Mouse (Mus musculus) frontal cortex, postnatal 25 days (tissue): ENCODE measurements around the gene Gata1.
"Not testable (repeated sequence)": the region's sequence is repeated elsewhere in the genome, so short reads cannot be mapped to it uniquely, and the experiment has no call there.

ENCODE experiments used
- DNase-seq, 2 experiments: peaks; one replicate each; pipeline ENCODE4 v3.0.0; 2022; ENCODE audit warnings: low spot score in 2 of 2

Gata1 gene

DNA sequence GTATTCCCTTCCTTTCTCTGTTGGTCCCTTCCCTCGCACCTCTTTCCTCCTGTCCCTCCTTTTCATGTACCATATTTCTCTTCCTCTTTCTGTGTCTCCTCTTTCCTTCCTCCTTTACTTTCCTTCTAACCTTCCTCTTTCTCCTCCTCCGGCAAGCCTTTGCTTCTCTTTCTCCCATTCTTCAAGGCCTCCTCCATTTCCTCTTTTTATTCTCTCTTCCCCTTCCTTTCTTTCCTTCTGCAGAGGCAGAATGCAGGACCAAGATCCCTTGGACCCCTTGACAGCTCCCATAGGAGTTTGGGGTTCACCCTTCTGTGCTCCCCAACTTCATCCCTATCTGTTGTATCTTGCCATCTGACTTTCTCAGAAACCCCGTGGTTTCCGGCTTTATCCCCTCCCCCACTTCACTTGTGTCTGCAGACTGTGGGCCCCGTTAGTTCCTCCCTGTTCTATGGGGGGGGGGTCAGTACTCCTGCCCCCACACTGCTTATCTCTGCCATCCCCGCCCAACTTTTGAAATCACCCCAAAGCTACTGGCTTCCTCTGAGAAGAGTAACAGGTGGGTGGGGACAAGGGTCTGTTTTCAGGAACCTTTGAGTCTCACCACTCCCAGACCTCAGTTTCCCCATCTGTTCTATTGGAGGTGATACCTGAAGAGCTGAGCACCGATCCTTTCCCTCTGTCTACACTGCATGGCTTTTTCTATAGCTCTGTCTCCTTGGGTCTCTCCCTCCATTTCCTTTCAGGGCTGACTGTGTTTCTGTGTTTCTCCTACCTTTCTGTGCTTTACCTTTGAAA, 13.8 kb downstream of the Gata1 start:
- DNase-seq = no peak

GRCm38 (mm10) chrX:7958868-7959267, 19.0 kb downstream of the Gata1 start:
- DNase-seq = no peak

DNA sequence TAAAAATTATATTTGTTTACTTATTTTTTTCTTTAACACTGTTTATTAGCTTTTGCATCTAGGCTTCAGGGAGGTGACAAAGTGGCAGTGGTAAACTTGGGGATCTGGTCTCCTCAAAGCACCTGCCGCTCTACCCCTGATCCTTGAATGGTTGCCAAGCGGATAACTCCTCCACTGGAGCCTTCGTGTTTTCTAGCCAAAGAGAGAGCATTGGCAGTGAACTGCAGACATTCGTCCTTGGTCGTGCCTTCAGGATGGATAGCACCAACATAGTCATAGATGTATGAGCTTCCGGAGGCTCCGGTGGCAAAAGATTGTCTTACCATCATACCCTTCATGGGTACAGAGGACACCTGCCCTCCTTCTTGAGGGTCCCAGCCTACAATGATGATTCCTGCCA, 27.8 kb downstream of the Gata1 start:
- DNase-seq = no peak

GRCm38 (mm10) chrX:7947900-7948492, 29.9 kb downstream of the Gata1 start:
- DNase-seq = peak; percentile 76 to 83

GRCm38 (mm10) chrX:7947108-7947899, 30.6 kb downstream of the Gata1 start, which contains the start of gene Hdac6:
Gene Hdac6 (minus strand): TSS chrX:7947889.
- DNase-seq = no peak

DNA sequence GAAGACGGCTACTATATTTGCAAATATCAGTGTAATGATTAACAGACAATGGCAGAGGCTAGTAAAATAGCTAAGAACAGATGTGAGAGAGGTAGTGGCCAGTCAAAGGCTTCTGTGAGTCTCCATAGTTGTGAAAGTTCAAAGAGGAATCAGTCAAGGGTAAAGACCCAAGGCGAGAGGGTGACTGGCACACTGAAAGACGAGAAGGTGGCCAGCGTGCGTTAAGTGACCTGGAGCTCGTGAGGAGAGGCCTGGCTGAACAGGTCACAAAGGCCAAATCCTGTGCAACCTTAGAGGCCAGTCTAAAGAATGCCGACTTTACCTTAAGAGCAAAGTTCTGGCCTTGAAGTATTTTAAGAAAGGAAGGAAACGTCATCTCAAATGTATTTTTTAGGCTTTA, 32.3 kb downstream of the Gata1 start:
- DNase-seq = no peak

GRCm38 (mm10) chrX:7937667-7938066, 40.2 kb downstream of the Gata1 start:
- DNase-seq = no peak

- no peak for DNase-seq
Observed at GRCm38 (mm10) chrX:7936874-7937273, 41.0 kb downstream of the Gata1 start.

DNA sequence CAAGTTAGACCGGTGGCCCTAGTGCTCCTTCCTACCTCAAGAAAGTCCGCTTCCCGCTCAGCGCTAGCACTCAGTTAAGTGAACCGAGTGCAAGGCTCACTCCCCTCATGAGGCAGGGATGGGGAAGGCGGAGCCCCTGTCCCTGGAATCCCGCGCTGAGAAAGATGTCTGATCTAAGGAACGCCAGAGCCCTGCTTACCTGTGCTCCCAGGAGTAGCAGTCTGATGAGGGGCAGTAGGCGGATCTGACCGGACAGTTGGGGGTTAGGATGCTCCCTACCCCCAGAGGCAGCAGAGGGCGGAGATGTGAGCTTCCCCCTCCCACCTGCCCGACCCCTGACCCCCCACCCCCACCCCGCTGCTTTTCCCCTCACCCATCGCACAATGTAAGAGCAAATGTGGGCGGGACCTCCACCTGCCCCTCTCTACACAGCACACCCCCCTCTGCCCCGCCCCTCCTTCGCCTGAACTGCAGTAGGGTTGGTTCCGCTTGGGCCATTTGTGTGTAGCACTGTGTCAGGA, 49.5 kb downstream of the Gata1 start, which contains the start of gene Eras:
Gene Eras (minus strand): TSS at position 338 of the 521 bp plus-strand sequence.
- DNase-seq = no peak

DNA sequence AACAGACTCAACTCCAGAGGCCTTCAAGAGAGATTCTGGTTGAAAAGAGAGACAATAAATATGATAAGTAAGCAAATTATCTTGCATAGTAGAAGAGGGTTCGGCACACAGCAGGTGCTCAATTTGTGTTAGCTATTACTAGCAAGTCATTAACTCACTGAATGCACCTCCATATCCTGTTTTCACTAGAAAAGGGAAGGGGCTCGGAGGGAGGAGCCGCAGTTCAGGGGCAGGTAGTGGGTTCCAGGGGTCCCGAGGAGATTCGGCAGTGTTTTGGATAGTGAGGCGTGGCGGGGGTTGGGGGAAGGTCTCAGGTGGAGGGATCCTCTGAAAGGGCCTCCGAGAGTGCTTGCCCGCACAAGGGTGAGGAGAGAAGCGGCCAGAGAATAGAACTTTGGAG, 50.8 kb downstream of the Gata1 start:
- no peak for DNase-seq

DNA sequence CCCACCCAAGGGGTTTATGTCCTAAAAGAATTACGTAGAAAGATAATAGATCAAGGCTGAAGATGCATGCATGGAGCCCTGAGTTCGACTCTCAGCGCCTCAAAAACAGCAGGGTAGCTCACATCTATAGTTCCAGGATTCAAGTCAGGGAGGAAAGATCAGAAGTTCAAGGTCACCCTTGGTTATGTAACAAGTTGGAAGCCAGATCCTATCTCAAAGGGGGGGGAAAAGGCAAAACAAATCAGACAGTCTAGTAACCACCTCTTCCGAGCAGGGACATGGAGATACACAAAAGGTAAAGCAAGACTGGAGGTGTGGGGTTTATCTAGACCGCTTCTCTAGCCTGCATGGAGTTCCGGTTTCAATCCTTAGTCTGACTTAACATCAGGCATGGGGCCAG, 51.6 kb downstream of the Gata1 start:
- no peak for DNase-seq

GRCm38 (mm10) chrX:7922032-7922431, 55.8 kb downstream of the Gata1 start:
- DNase-seq = no peak

DNA sequence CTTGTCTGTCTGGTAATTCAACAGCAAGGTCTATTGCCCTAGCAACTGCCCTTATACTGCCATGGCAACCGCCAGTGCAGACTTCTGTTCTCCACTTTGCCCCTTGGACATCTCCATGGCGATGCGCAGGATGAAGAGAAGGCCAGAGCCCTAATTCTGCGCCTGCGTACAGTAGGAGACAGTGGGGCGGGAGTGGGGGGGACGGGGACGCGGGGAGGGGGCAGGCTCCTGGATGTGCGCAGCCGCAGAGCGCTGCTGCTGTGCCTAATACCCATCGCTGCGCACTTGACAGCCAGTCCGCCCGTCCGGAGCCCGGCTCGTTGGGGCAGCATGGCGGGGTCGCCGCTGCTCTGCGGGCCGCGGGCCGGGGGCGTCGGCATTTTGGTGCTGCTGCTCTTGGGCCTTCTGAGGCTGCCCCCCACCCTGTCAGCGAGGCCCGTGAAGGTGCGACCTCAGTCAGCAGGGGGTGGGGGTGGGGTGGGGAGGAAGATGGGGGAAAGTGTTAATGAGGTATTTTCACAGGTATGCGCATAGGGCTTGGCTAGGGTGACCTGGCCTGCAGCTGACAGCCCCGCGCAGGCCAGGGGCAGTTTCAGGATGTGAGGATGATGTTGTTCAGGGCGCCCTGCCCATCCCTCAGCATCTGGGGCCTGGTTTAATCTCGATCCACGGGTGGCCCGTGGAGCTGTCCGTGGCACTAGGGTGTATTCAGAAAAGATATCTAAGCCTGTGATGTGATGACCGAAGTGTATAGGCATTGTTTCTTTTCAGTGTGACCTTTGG, 58.1 kb downstream of the Gata1 start, which contains the start of gene Pcsk1n:
Gene Pcsk1n (plus strand): TSS at position 222 of the 783 bp plus-strand sequence.
- DNase-seq = peak; percentile 9 to 26

DNA sequence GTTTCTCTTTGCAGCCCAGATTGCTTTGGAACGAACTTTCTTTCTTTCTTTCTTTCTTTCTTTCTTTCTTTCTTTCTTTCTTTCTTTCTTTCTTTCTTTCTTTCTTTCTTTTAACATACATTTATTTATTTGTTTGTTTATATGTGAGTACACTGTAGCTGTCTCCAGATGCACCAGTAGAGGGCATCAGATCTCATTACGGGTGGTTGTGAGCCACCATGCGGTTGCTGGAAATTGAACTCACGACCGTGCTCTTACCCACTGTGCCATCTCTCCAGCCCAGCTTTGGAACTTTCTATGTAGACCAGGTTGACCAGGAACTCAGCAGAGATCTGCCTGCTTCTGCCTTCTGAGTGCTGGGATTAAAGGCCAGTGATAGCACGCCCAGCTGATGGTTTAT, 59.9 kb downstream of the Gata1 start:
- not testable (repeated sequence) for DNase-seq

DNA sequence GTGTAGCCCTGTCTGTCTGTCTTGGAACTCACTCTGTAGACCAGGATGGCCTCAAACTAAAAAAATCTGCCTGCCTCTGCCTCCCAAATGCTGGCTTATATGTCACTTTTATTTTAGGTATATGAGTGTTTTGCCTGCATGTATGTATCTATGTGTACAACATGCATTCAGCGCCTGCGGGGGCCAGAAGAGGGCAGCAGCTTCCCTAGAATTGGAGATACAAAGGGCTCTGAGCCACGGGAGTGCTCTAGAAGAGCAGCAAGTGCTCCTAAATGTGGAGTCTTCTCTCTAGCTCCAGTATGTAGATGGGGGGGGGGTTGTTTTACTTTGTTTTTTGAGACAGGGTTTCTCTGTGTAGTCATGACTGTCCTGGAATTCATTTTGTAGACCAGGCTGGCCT, 62.2 kb downstream of the Gata1 start:
- not testable (repeated sequence) for DNase-seq

DNA sequence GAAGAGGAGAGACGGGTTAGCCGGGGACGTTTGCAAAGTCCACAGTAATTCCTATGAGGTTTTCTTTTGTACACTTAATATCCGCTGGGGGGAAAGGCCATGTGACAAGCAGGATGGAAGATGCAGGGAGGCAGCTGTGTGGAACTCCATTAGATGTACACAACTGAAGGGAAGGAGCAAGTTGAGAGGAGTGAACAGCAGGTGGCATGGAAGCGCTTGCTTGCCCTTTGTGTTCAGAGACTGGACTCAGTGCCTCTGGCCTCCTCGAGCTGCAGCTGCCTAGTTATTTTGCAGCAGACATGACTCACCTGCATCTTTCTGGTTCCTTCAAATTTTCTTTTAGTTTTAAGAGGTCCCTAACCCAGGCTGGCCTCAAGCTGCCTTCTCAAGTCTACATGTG, 67.4 kb downstream of the Gata1 start:
- DNase-seq = no peak
